Mouse (Mus musculus): Measurements from ENCODE around the gene Olfr548-ps1.

- TF ChIP-seq CTCF (IDR thresholded peaks at IDR 0.05; ENCODE audit: low read depth, low read length) (no peak), POLR2A (IDR thresholded peaks at IDR 0.05; ENCODE audit: borderline replicate concordance, low read depth, low read length) (no peak)
Measured at GRCm38 (mm10) chr7:102508666-102509065, 32.0 kb upstream of the Olfr548-ps1 start.

Data from bone marrow macrophage, adult 2 months (primary cell).